Mouse (Mus musculus): ENCODE results near the gene Dab2ip. TPM values are rescaled to one million over a fixed set of nuclear protein-coding genes. Genes with fewer than 3 reads are reported as not detected.

Dab2ip gene
- total and polyA plus RNA-seq, 3 experiments = 4.0 to 9.9 TPM; not detected in 1

DNA sequence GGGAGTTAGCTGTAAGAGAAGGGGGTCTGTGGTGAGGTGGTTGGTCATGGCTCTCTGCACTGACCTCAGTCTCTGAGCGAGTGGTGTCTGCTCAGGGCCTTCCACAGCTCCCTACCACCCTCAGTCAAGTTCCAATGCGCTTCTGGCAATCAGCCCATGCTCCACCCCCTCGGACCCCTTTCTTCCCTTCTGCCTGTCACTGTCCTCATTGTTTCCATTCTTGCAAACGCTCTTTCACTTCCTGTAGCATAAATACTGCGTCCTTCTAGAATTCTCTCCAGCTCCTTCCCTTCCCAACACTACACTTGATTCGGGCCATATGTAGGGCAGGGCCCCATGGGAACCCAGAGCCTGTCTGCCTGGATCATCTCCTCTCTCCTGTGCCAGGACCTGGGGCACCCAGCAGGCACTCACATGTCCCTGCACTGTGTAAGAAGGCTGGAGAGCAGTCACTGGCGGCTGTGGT lies 12.9 kb upstream of the Dab2ip start:
- TF ChIP-seq BHLHE40 (IDR thresholded peaks at IDR 0.05; ENCODE audit: borderline replicate concordance, low read depth, low read length) (no peak), USF2 (IDR thresholded peaks at IDR 0.05; ENCODE audit: borderline replicate concordance in 1 of 2, insufficient read depth in 1 of 2, low read depth in 1 of 2, low read length in 2 of 2) (no peak), GABPA (IDR thresholded peaks at IDR 0.05; ENCODE audit: low read depth, low read length) (no peak), ZMIZ1 (IDR thresholded peaks at IDR 0.05; ENCODE audit: low read depth, low read length) (no peak), RCOR1 (IDR thresholded peaks at IDR 0.05; ENCODE audit: low read depth, low read length) (no peak), HCFC1 (IDR thresholded peaks at IDR 0.05; ENCODE audit: low read depth, low read length) (no peak), TBP (IDR thresholded peaks at IDR 0.05; ENCODE audit: low read depth, low read length) (no peak), EP300 (IDR thresholded peaks at IDR 0.05; ENCODE audit: low read depth in 1 of 2, low read length in 2 of 2) (no peak), CHD2 (IDR thresholded peaks at IDR 0.05; ENCODE audit: low read length) (no peak), MAFK (IDR thresholded peaks at IDR 0.05; ENCODE audit: borderline replicate concordance, low read depth, low read length) (no peak), POLR2A (IDR thresholded peaks at IDR 0.05; ENCODE audit: control insufficient read depth in 1 of 2, insufficient read depth in 1 of 2, low read depth in 1 of 2, low read length in 2 of 2, poor library complexity in 1 of 2) (no peak), UBTF (IDR thresholded peaks at IDR 0.05; ENCODE audit: borderline replicate concordance, insufficient read depth, low read depth, low read length) (no peak), POLR2AphosphoS5 (IDR thresholded peaks at IDR 0.05; ENCODE audit: borderline replicate concordance, low read depth, low read length) (no peak), SIN3A (IDR thresholded peaks at IDR 0.05; ENCODE audit: low read length) (no peak), ZKSCAN1 (IDR thresholded peaks at IDR 0.05; ENCODE audit: low read depth, low read length) (no peak), USF1 (IDR thresholded peaks at IDR 0.05; ENCODE audit: low read depth, low read length) (no peak), MYB (IDR thresholded peaks at IDR 0.05; ENCODE audit: low read depth, low read length) (no peak), KAT2A (conservative IDR thresholded peaks at IDR 0.05; ENCODE audit: low read depth, low read length) (no peak), MEF2A (IDR thresholded peaks at IDR 0.05; ENCODE audit: extremely low read depth, insufficient replicate concordance, low read depth, low read length, poor library complexity, severe bottlenecking) (no peak), TAL1 (IDR thresholded peaks at IDR 0.05; ENCODE audit: low read length) (no peak)
- H3K4me3 ChIP-seq (ENCODE audit: control insufficient read depth in 1 of 2, insufficient read depth in 1 of 2, low read depth in 2 of 2, low read length in 2 of 2) = no peak overlapping the region
- H3K27me3 ChIP-seq (ENCODE audit: control insufficient read depth in 1 of 2, insufficient read depth in 2 of 2, low read length in 2 of 2) = peaks cover 0 to 2% of the 10 kb centered on the region in 2 experiments; a peak in 2 of 4 replicates
- H3K9ac ChIP-seq (ENCODE audit: control insufficient read depth, low read depth, low read length, poor library complexity, severe bottlenecking) = no peak overlapping the region
- peaks cover 0 to 4% of the 10 kb centered on the region in 2 experiments; a peak in 2 of 4 replicates for H3K4me1 ChIP-seq (ENCODE audit: control insufficient read depth in 1 of 2, insufficient read depth in 2 of 2, low read length in 2 of 2)
- peaks cover 0 to 3% of the 10 kb centered on the region in 2 experiments; a peak in 2 of 4 replicates for H3K36me3 ChIP-seq (ENCODE audit: control insufficient read depth in 1 of 2, insufficient read depth in 2 of 2, low read length in 2 of 2)
- H3K9me3 ChIP-seq (replicated peaks; ENCODE audit: insufficient read depth, low read length) = no peaks in the 10 kb centered on the region
- no peaks in the 10 kb centered on the region for H3K79me2 ChIP-seq (ENCODE audit: control insufficient read depth, insufficient read depth, low read length, poor library complexity)
- DNase-seq (ENCODE audit: low read depth, low spot score) = no peak
- H3K27ac ChIP-seq (ENCODE audit: control insufficient read depth, low read depth, low read length) = no peak overlapping the region

DNA sequence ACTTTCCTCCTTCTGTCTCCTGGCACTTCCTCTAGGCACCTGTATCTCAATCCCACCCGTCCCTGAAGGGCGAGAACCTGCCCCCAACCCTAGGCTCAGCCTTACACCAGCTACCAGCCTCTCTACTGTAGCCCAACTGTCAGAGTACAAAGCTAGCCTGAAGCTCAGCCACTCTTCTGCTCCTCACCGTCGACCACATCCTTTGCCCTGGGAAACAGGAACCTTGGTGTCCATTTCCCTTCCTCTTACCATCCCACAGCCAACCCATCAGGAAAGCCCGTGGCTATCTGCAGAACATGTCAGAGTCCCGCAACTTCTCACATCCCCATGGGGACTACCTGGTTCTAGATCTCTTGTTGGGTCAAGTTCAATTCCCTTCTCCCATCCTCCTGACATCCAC lies 11.6 kb upstream of the Dab2ip start:
- TF ChIP-seq MAZ (IDR thresholded peaks at IDR 0.05; ENCODE audit: low read depth, low read length) (no peak), ZMIZ1 (IDR thresholded peaks at IDR 0.05; ENCODE audit: low read depth, low read length) (no peak), MXI1 (IDR thresholded peaks at IDR 0.05; ENCODE audit: low read depth, low read length) (no peak), MAFK (IDR thresholded peaks at IDR 0.05; ENCODE audit: borderline replicate concordance, low read depth, low read length) (no peak), NRF1 (IDR thresholded peaks at IDR 0.05; ENCODE audit: insufficient read depth, low read depth, low read length, poor library complexity, severe bottlenecking) (no peak), GATA1 (IDR thresholded peaks at IDR 0.05; ENCODE audit: low read depth, low read length) (no peak), BHLHE40 (IDR thresholded peaks at IDR 0.05; ENCODE audit: borderline replicate concordance, low read depth, low read length) (no peak), TBP (IDR thresholded peaks at IDR 0.05; ENCODE audit: low read depth, low read length) (no peak), SIN3A (IDR thresholded peaks at IDR 0.05; ENCODE audit: low read length) (no peak), POLR2A (IDR thresholded peaks at IDR 0.05; ENCODE audit: control insufficient read depth in 1 of 2, insufficient read depth in 1 of 2, low read depth in 1 of 2, low read length in 2 of 2, poor library complexity in 1 of 2) (no peak), TCF12 (IDR thresholded peaks at IDR 0.05; ENCODE audit: low read depth, low read length) (no peak)
- Histone ChIP-seq H3K27me3 (ENCODE audit: control insufficient read depth in 1 of 2, insufficient read depth in 2 of 2, low read length in 2 of 2) (peaks cover 1 to 2% of the 10 kb centered on the region in 2 experiments; a peak in 2 of 4 replicates), H3K4me3 (ENCODE audit: control insufficient read depth in 1 of 2, insufficient read depth in 1 of 2, low read depth in 2 of 2, low read length in 2 of 2) (no peak overlapping the region), H3K36me3 (ENCODE audit: control insufficient read depth in 1 of 2, insufficient read depth in 2 of 2, low read length in 2 of 2) (no peaks in the 10 kb centered on the region), H3K4me1 (ENCODE audit: control insufficient read depth in 1 of 2, insufficient read depth in 2 of 2, low read length in 2 of 2) (no peaks in the 10 kb centered on the region), H3K27ac (ENCODE audit: control insufficient read depth, low read depth, low read length) (no peak overlapping the region), H3K79me2 (ENCODE audit: control insufficient read depth, insufficient read depth, low read length, poor library complexity) (no peaks in the 10 kb centered on the region), H3K9me3 (replicated peaks; ENCODE audit: insufficient read depth, low read length) (no peaks in the 10 kb centered on the region), H3K9ac (ENCODE audit: control insufficient read depth, low read depth, low read length, poor library complexity, severe bottlenecking) (no peak overlapping the region)
- no peak for DNase-seq (ENCODE audit: low read depth, low spot score)
